Mouse (Mus musculus) kidney, embryonic 16.5 days (tissue): Measurements from ENCODE around the gene Naa40. TPM values are rescaled to one million over a fixed set of nuclear protein-coding genes. Genes with fewer than 3 reads are reported as not detected.

ENCODE experiments used
- ATAC-seq: fragments of 200-750 bp; cut with Nextera tagmentation; 2 replicates; pipeline ENCODE4 v1.8.0; 2017; ENCODE audit warnings: moderate TSS enrichment; ENCODE audit not compliant: low FRiP score, low TSS enrichment
- H3K27ac ChIP-seq: fragments of 300-500 bp; sonication (generic); 2 replicates; pipeline ENCODE4 v1.5.1; 2014; ENCODE audit warnings: low read length
- H3K27me3 ChIP-seq: fragments of 300-500 bp; sonication (generic); 2 replicates; pipeline ENCODE4 v1.6.1; 2014; ENCODE audit warnings: low read length, control low read depth, mixed read lengths; ENCODE audit not compliant: insufficient read depth
- H3K36me3 ChIP-seq: fragments of 300-500 bp; sonication (generic); 2 replicates; pipeline ENCODE4 v1.6.1; 2014; ENCODE audit warnings: low read length, control low read depth, mixed read lengths; ENCODE audit not compliant: insufficient read depth
- H3K4me1 ChIP-seq: fragments of 300-500 bp; sonication (generic); 2 replicates; pipeline ENCODE4 v1.6.1; 2014; ENCODE audit warnings: low read length, control low read depth, mixed read lengths; ENCODE audit not compliant: insufficient read depth
- H3K4me2 ChIP-seq: fragments of 300-500 bp; sonication (generic); replicated peaks from 2 replicates; pipeline ENCODE4 v1.6.1; 2014; ENCODE audit warnings: low read depth, low read length
- H3K4me3 ChIP-seq: fragments of 300-500 bp; sonication (generic); 2 replicates; pipeline ENCODE4 v1.5.1; 2014; ENCODE audit warnings: mild to moderate bottlenecking, low read length
- H3K9ac ChIP-seq: fragments of 300-500 bp; sonication (generic); replicated peaks from 2 replicates; pipeline ENCODE4 v1.6.1; 2014; ENCODE audit warnings: low read length
- H3K9me3 ChIP-seq: fragments of 300-500 bp; sonication (generic); 2 replicates; pipeline ENCODE4 v1.6.1; 2016; ENCODE audit warnings: low read length, control low read depth
- WGBS: fragments of 180-500 bp; shearing (Covaris S2); extraction: QIAGEN DNeasy Blood & Tissue Kit; methylation state at CpG from one replicate; pipeline ENCODE4 v1.1.7; 2014; 5-methylcytosine and 5-hydroxymethylcytosine counted together
- polyA plus RNA-seq: library from polyadenylated mRNA; unstranded; fragments of >200 nt; fragmentation: Nextera tagmentation; extraction: Ambion mirVana; gene quantifications from 2 replicates; pipeline ENCODE4 v1.2.1, GENCODE M21; 2015

The Naa40 gene
- polyA plus RNA-seq, result 81.4 and 88.0 TPM in 2 replicates

DNA sequence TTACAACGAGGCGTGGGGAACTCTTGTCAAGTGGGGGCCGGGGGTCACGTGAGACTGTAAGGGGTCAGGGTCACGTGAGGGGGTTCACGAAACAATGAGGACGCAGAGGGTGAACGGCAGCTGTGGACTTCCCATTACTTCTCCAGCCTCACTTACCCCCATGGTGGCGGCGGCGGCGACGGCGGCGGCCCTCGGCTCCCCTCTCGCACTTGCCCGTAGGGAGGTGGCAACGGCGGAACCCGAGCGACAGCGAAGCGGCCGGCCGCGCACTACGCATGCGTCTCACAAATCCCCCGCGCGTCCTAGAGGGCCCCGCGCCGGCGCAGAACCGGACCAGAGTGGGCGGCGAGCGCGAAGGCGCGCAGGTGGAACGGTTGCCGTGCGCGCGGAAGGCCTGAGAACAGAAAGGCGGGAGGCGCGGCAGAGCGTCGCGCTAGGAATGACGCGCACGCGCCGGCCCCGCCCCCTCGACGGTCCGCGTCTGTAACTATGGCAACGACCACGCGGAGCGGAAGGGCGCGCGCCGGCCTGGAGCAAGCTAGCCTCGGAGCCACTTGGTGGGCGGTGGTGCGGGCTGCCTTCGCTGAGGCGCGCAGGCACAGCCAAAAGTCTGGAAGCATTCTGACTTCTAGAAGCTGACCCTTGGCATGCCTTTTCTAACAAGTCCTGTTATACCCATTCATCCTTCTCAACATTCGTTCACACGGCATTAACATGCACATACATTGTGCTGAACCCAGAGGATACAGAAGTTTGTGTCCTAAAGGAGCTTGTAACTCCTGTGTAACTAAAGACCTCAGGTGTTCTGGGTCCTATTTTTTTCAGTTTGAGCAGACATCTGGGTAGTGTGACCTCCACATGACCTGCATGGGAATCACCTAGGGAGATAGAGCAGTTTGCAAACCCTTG lies at the start of gene Naa40:
Naa40 (minus strand) TSS at position 402 of the 909 bp plus-strand sequence.
- under 1% methylated on average over 80 of the region's 80 CpGs for WGBS
- peak within 1 kb of the TSS; percentile 73 for H3K4me2 ChIP-seq
- H3K9me3 ChIP-seq, result no peaks in the 10 kb centered on the region
- H3K4me1 ChIP-seq, result peaks cover 23% of the 10 kb centered on the region
- H3K9ac ChIP-seq, result peak within 1 kb of the TSS; percentile 81
- H3K36me3 ChIP-seq, result 0 out of 2 replicates have a peak, but pooled peaks cover 7% of the 10 kb centered on the region
- peak within 1 kb of the TSS; percentile 88 for H3K27ac ChIP-seq
- ATAC-seq, result peak; percentile 97
- peak within 1 kb of the TSS; percentile 76 for H3K4me3 ChIP-seq
- no peaks in the 10 kb centered on the region for H3K27me3 ChIP-seq

- Histone ChIP-seq H3K4me3 (no peak overlapping the region), H3K9me3 (no peaks in the 10 kb centered on the region)
- ATAC-seq, result no peak
Measured at GRCm38 (mm10) chr19:7289767-7290166, 48.8 kb upstream of the Naa40 start.

DNA sequence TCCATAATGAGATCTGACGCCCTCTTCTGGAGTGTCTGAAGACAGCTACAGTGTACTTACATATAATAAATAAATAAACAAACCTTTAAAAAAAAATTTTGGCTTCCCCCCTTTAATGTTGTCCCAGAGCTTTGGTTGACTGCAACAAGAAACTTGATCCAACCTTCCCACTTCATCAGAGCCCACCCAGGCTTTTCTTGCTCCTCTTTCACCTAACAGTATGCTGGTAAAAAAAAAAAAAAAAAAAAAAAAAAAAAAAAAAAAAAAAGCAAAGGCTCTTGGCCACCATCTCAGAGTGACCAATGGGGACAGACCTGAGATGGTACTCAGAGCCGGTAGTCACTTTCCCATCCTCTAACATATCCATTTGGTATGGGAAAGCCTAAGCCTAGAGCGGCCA lies 47.3 kb upstream of the Naa40 start:
- no peaks in the 10 kb centered on the region for H3K9me3 ChIP-seq
- no peak overlapping the region for H3K9ac ChIP-seq
- H3K4me1 ChIP-seq, result peaks cover 15% of the 10 kb centered on the region
- H3K27ac ChIP-seq, result no peak overlapping the region
- H3K4me3 ChIP-seq, result no peak overlapping the region
- 87% methylated on average over 3 of the region's 3 CpGs for WGBS
- H3K4me2 ChIP-seq, result no peak overlapping the region
- H3K27me3 ChIP-seq, result no peaks in the 10 kb centered on the region
- no peak for ATAC-seq
- peaks cover 36% of the 10 kb centered on the region for H3K36me3 ChIP-seq

More at GRCm38 (mm10) chr19:7289767-7290166, 48.8 kb upstream of the Naa40 start:
- Histone ChIP-seq H3K4me1 (peaks cover 30% of the 10 kb centered on the region), H3K27ac (no peak overlapping the region), H3K36me3 (peaks cover 23% of the 10 kb centered on the region), H3K4me2 (no peak overlapping the region), H3K9ac (no peak overlapping the region), H3K27me3 (no peaks in the 10 kb centered on the region)
- WGBS, result 26% methylated on average over 2 of the region's 2 CpGs

- H3K4me3 ChIP-seq, result no peak overlapping the region
- no peaks in the 10 kb centered on the region for H3K27me3 ChIP-seq
- no peaks in the 10 kb centered on the region for H3K9me3 ChIP-seq
- no peak overlapping the region for H3K4me2 ChIP-seq
- no peak for ATAC-seq
- H3K27ac ChIP-seq, result no peak overlapping the region
- H3K4me1 ChIP-seq, result no peaks in the 10 kb centered on the region
- 89% methylated on average over 12 of the region's 12 CpGs for WGBS
- H3K9ac ChIP-seq, result no peak overlapping the region
- H3K36me3 ChIP-seq, result peaks cover 51% of the 10 kb centered on the region
Measured at GRCm38 (mm10) chr19:7286563-7287315, 45.8 kb upstream of the Naa40 start.

DNA sequence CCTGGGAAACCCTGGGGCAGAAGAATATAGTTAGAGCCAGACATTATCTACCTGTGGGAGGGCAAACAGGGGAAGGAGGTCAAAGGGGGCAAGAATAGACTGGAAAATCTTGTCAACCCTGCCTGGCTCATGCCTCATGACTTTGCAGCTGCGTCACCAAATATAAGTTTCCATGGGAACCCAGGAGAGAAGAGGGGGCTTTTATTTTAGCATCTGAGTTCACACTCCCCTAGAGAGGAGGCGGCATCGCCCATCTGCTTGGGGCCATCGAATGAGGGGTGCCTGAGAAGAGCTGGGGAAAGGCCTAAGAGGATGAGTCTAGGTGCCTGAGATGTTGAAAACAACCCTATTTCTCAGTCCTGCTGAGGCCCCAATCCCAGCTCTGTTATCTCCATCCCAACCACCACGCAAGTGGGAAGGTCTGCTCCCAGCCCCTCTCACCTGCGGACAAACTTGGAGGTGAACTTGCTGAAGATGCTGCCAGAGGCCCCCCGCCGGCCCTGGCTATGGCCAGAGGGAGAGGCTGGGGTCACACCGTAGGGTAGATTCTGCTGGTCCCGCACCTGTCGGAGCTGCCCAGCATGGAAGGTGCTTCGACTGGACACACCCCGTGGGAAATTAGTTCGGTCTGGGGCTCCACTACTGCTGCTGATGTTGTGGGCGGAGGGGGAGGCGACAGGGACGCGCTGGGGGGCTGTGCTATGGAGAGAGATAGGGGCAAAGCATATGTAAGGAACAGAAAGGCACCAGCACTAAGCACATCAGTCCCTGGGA lies 39.8 kb upstream of the Naa40 start:
- no peaks in the 10 kb centered on the region for H3K4me1 ChIP-seq
- no peak overlapping the region for H3K4me3 ChIP-seq
- peaks cover 66% of the 10 kb centered on the region for H3K36me3 ChIP-seq
- no peaks in the 10 kb centered on the region for H3K27me3 ChIP-seq
- H3K27ac ChIP-seq, result no peak overlapping the region
- H3K9ac ChIP-seq, result no peak overlapping the region
- ATAC-seq, result no peak
- 85% methylated on average over 18 of the region's 18 CpGs for WGBS
- no peaks in the 10 kb centered on the region for H3K9me3 ChIP-seq
- no peak overlapping the region for H3K4me2 ChIP-seq

DNA sequence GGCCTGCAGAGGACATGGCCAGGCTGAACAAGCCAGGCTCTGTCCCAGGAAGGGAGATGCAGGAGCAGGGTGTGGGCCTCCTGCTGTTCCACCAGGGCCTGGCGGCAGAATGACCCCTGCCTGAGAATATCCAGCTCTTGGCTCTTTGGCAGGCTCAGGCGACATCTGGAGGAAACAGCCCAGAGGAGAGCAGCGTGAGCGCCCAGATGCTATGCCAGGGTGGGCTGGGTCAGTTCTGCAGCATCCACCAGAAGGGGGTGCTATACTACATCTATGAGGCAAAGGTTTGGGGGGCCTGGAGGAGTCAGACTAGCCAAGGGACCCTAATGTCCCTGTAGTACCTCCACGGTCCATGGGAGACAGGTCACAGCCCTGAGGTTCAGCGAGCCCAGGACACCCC lies 38.1 kb upstream of the Naa40 start:
- H3K27me3 ChIP-seq, result no peaks in the 10 kb centered on the region
- H3K27ac ChIP-seq, result no peak overlapping the region
- WGBS, result 28% methylated on average over 6 of the region's 6 CpGs
- peak; percentile 28 for ATAC-seq
- peaks cover 10% of the 10 kb centered on the region; the same call in 1 of the 2 replicates for H3K4me1 ChIP-seq
- no peaks in the 10 kb centered on the region for H3K9me3 ChIP-seq
- no peak overlapping the region for H3K4me2 ChIP-seq
- no peak overlapping the region for H3K4me3 ChIP-seq
- no peak overlapping the region for H3K9ac ChIP-seq
- peaks cover 60% of the 10 kb centered on the region for H3K36me3 ChIP-seq

DNA sequence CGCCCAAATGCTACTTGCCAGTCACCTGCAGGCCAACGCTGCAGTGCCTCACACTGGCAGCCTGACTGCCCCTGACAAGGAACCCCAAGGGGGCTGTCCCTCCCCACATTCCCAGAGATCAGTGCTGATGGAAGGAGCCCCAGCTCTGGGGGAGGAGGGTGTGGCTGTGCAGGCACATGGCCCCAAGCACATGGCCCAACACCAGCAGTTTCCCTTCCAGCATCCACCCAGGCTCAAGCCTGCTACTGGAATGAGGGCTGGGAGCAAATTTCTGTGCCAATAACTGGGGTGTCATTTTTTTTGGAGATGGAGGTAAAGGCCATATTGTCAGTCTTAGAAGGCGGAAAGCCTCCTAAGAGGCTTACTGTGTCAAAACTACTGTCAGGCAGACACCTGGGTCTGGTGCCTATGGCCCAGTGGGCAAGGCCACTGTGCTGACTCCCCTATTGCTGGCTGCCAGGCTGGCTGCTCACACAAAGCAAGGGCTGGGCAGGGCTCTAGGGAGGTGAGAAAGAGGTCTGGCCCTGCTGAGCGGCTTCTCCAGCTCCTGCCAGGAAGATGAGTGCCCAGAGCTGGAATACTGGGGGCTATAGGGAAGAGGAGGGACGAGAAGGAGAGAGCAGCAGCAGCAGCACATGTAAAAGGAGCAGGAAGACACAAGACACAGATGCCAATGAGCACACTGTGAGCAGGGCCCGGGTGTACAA lies 37.4 kb upstream of the Naa40 start:
- no peaks in the 10 kb centered on the region for H3K27me3 ChIP-seq
- H3K4me3 ChIP-seq, result no peak overlapping the region
- no peak overlapping the region for H3K4me2 ChIP-seq
- peaks cover 10% of the 10 kb centered on the region; the same call in 1 of the 2 replicates for H3K4me1 ChIP-seq
- H3K9me3 ChIP-seq, result no peaks in the 10 kb centered on the region
- 86% methylated on average over 6 of the region's 6 CpGs for WGBS
- H3K27ac ChIP-seq, result no peak overlapping the region
- no peak overlapping the region for H3K9ac ChIP-seq
- peaks cover 62% of the 10 kb centered on the region for H3K36me3 ChIP-seq
- no peak for ATAC-seq

DNA sequence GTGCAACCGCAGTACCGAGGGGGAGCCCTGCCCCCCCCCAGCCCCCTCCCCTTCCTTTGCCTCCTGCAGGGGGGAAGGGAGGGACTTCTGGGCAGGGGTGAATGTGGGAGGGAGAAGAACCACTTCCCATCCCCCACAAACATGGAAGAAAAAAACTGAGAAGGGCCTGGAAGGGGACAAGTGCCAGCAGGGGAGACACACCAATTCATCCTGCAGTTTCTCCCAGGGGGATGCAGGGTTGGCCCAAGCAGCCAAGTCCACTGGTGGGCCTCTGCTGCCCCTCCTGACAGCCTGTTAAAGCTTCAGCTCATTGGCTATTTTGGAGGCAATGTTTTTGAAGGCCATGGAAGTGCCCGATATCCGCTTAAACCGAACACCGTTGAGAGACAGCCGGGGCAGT lies 35.8 kb upstream of the Naa40 start:
- H3K4me2 ChIP-seq, result no peak overlapping the region
- H3K9ac ChIP-seq, result no peak overlapping the region
- 69% methylated on average over 7 of the region's 7 CpGs for WGBS
- H3K36me3 ChIP-seq, result peaks cover 53% of the 10 kb centered on the region
- no peaks in the 10 kb centered on the region for H3K9me3 ChIP-seq
- H3K4me3 ChIP-seq, result no peak overlapping the region
- peaks cover 10% of the 10 kb centered on the region; the same call in 1 of the 2 replicates for H3K4me1 ChIP-seq
- H3K27ac ChIP-seq, result no peak overlapping the region
- ATAC-seq, result no peak
- H3K27me3 ChIP-seq, result no peaks in the 10 kb centered on the region
